8 mouse cellular contexts compared by ENCODE assay signal in the genomic region with DNA sequence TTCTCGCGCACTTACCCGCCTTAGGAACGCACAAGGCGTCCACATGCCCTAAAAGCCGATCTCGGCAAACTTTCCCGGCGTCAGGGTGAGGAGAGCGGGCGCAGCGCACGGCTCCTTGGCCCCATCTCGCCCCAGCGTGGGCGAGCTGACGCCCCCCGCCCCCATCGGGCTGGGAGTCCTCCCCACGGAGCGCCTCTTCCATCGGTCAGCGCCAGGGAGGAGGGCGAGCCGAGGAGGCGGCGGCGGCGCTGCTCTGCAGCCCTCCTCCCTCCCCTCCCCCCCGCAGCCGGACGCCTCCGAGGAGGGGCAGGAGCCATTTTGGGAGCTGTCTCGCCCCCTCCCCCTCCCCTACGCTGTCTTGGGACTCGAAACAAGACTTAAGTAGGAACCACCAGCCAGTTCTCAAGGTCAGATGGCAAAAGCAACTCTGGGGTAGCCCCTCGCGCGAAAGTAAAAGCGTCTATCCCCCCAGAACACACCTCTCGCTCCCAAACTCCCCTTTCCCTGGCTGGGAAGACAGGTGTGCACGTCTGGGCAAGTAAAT. TPM values are rescaled to one million over a fixed set of nuclear protein-coding genes. Genes with fewer than 3 reads are reported as not detected.
DNase-seq lines count a peak whose midpoint lies in the region; ATAC-seq and TF ChIP-seq lines count a peak whose summit lies in the region.

No protein-coding gene starts in this region.

- H3K9me3 ChIP-seq in forebrain, embryonic 14.5 days (replicated peaks; ENCODE audit: control insufficient read depth, low read length): no peaks in the 10 kb centered on the region
- H3K9me3 ChIP-seq in lung, embryonic 14.5 days (ENCODE audit: low read depth, low read length): no peaks in the 10 kb centered on the region

- peak overlapping the region; percentile 99 for H3K27ac ChIP-seq in brown adipose tissue, adult 24 weeks (replicated peaks; ENCODE audit: low read depth, low read length)
- H3K27ac ChIP-seq in forebrain, embryonic 14.5 days (ENCODE audit: low read depth, low read length): peak overlapping the region; percentile 100
- H3K27ac ChIP-seq in layer of hippocampus, adult 2 months: peak overlapping the region; percentile 100
- H3K27ac ChIP-seq in lung, embryonic 14.5 days (ENCODE audit: low read depth): peak overlapping the region; percentile 100
- H3K27ac ChIP-seq in thymus, adult 2 months (ENCODE audit: control insufficient read depth, insufficient read depth, low read length): peak overlapping the region; percentile 98

- TF ChIP-seq POLR2A in thymus, adult 2 months (IDR thresholded peaks at IDR 0.05; ENCODE audit: control insufficient read depth, extremely low read depth, insufficient read depth, low read length, poor library complexity): 0 out of 2 replicates have a peak, but pooled peaks have one; percentile 12

- peaks cover 34% of the 10 kb centered on the region for H3K36me3 ChIP-seq in forebrain, embryonic 14.5 days (ENCODE audit: control insufficient read depth, insufficient read depth, low read length)
- peaks cover 41% of the 10 kb centered on the region for H3K36me3 ChIP-seq in lung, embryonic 14.5 days (ENCODE audit: insufficient read depth)
- H3K36me3 ChIP-seq in thymus, adult 2 months (ENCODE audit: control insufficient read depth, insufficient read depth, low read length): peaks cover 20% of the 10 kb centered on the region

- H3K27me3 ChIP-seq in forebrain, embryonic 14.5 days (replicated peaks; ENCODE audit: control insufficient read depth, insufficient read depth, low read length): no peaks in the 10 kb centered on the region
- no peaks in the 10 kb centered on the region for H3K27me3 ChIP-seq in lung, embryonic 14.5 days (ENCODE audit: insufficient read depth, low read length)
- no peaks in the 10 kb centered on the region for H3K27me3 ChIP-seq in thymus, adult 2 months (ENCODE audit: control insufficient read depth, insufficient read depth, low read length)

- peak overlapping the region; percentile 94 for H3K4me2 ChIP-seq in forebrain, embryonic 14.5 days (ENCODE audit: low read length)
- peak overlapping the region; percentile 99 for H3K4me2 ChIP-seq in lung, embryonic 14.5 days

- peak overlapping the region; percentile 98 for H3K9ac ChIP-seq in forebrain, embryonic 14.5 days (ENCODE audit: low read length)
- peak overlapping the region; percentile 92 for H3K9ac ChIP-seq in lung, embryonic 14.5 days

- WGBS in forebrain, embryonic 14.5 days: 0% methylated on average over 33 of the region's 42 CpGs
- under 1% methylated on average over 40 of the region's 42 CpGs for WGBS in lung, embryonic 14.5 days
- 1% methylated on average over 41 of the region's 42 CpGs for WGBS in thymus, adult 2 months

- ATAC-seq in forebrain, embryonic 14.5 days: no peak; the same call in 1 of the 2 replicates
- peak; percentile 12 for ATAC-seq in lung, embryonic 14.5 days (ENCODE audit: insufficient read depth)

- no peak for TF ChIP-seq CTCF in layer of hippocampus, adult 2 months (conservative IDR thresholded peaks at IDR 0.05)
- TF ChIP-seq CTCF in lung, embryonic 14.5 days (IDR thresholded peaks at IDR 0.05; ENCODE audit: low read depth): no peak
- TF ChIP-seq CTCF in thymus, adult 2 months (IDR thresholded peaks at IDR 0.05; ENCODE audit: borderline replicate concordance, control insufficient read depth, extremely low read depth, insufficient read depth, low read length, poor library complexity): no peak

- intact Hi-C loops in heart, postnatal 10 days (cut with DNase I): loop anchor here (10.0 kb wide), 2 partner anchors 435 to 485 kb away; partner anchors contain the start of genes Agpat1, Hnrnpm and Rnf5

- H3K4me3 ChIP-seq in brown adipose tissue, adult 24 weeks (ENCODE audit: insufficient read depth, low read depth, low read length): peak overlapping the region; percentile 76
- peak overlapping the region; percentile 99 for H3K4me3 ChIP-seq in forebrain, embryonic 14.5 days (ENCODE audit: low read depth, low read length)
- H3K4me3 ChIP-seq in layer of hippocampus, adult 2 months: peak overlapping the region; percentile 98
- peak overlapping the region; percentile 100 for H3K4me3 ChIP-seq in lung, embryonic 14.5 days (ENCODE audit: low read depth, low read length)
- H3K4me3 ChIP-seq in thymus, adult 2 months (ENCODE audit: control insufficient read depth, insufficient read depth, low read length): peak overlapping the region; percentile 71

- peak; percentile 88 for DNase-seq in CD4-positive helper T cell, adult 2 months (ENCODE audit: low read depth, low spot score)
- peak; percentile 89 for DNase-seq in forebrain, embryonic 14.5 days (ENCODE audit: low spot score)
- peak; percentile 91 to 92 for DNase-seq in heart, postnatal 10 days
- DNase-seq in layer of hippocampus, adult 2 months (ENCODE audit: low spot score in 2 of 2): peak; percentile 88
- peak; percentile 92 for DNase-seq in lung, embryonic 14.5 days
- peak; percentile 67 for DNase-seq in ovary, postnatal 10 days (ENCODE audit: low spot score)
- DNase-seq in thymus, adult 2 months: peak; percentile 79

- peaks cover 5% of the 10 kb centered on the region; the same call in 1 of the 2 replicates for H3K4me1 ChIP-seq in brown adipose tissue, adult 24 weeks (ENCODE audit: control insufficient read depth, insufficient read depth, insufficient read length, low read length)
- peaks cover 22% of the 10 kb centered on the region for H3K4me1 ChIP-seq in forebrain, embryonic 14.5 days (ENCODE audit: control insufficient read depth, insufficient read depth, low read length)
- 0 out of 2 replicates have a peak, but pooled peaks cover 5% of the 10 kb centered on the region for H3K4me1 ChIP-seq in lung, embryonic 14.5 days (ENCODE audit: insufficient read depth)
- peaks cover 17% of the 10 kb centered on the region for H3K4me1 ChIP-seq in thymus, adult 2 months (replicated peaks; ENCODE audit: control insufficient read depth, insufficient read depth, low read length)

RNA-seq across cellular contexts. Expression of gene H2-DMa, which starts 0.9 kb away (rescaled TPM):
- 6.9 and 10.5 TPM in 2 replicates for polyA plus RNA-seq in brown adipose tissue, adult 24 weeks (2012; ENCODE audit: insufficient read depth, insufficient read length, missing spikeins)
- polyA plus RNA-seq in forebrain, embryonic 14.5 days (2014; fragmentation: Nextera tagmentation; extraction: Ambion mirVana): 11.0 and 11.6 TPM in 2 replicates
- 1 to 10 TPM; 4.1 to 4.5 TPM for total RNA-seq in heart, postnatal 10 days (2021)
- 10 to 100 TPM; 26.2 to 33.1 TPM for total RNA-seq in layer of hippocampus, adult 2 months (2021)
- polyA plus RNA-seq in lung, embryonic 14.5 days (2014; fragmentation: Nextera tagmentation; extraction: Ambion mirVana): 9.8 and 15.5 TPM in 2 replicates
- polyA plus RNA-seq in thymus, adult 2 months (2012; rRNA removed): 141 and 177 TPM in 2 replicates

RNA-seq across cellular contexts. Expression of gene Brd2, which starts 2.2 kb away (rescaled TPM):
- polyA plus RNA-seq in brown adipose tissue, adult 24 weeks (2012; ENCODE audit: insufficient read depth, insufficient read length, missing spikeins): 82.7 and 86.3 TPM in 2 replicates
- polyA plus RNA-seq in forebrain, embryonic 14.5 days (2014; fragmentation: Nextera tagmentation; extraction: Ambion mirVana): 118 and 137 TPM in 2 replicates
- total RNA-seq in heart, postnatal 10 days (2021): 100 to 1,000 TPM; 113 to 119 TPM
- total RNA-seq in layer of hippocampus, adult 2 months (2021): 100 to 1,000 TPM; 196 to 200 TPM
- 153 TPM in 2 replicates for polyA plus RNA-seq in lung, embryonic 14.5 days (2014; fragmentation: Nextera tagmentation; extraction: Ambion mirVana)
- polyA plus RNA-seq in thymus, adult 2 months (2012; rRNA removed): 236 and 257 TPM in 2 replicates

RNA-seq across cellular contexts. Expression of gene H2-DMb2, which starts 22.9 kb away (rescaled TPM):
- polyA plus RNA-seq in brown adipose tissue, adult 24 weeks (2012; ENCODE audit: insufficient read depth, insufficient read length, missing spikeins): not detected in 2 replicates
- polyA plus RNA-seq in forebrain, embryonic 14.5 days (2014; fragmentation: Nextera tagmentation; extraction: Ambion mirVana): 0.18 and 0.36 TPM in 2 replicates
- total RNA-seq in heart, postnatal 10 days (2021): 1 to 10 TPM in 1 of 2 experiments, under 1 TPM in 1; 0.98 to 1.1 TPM
- total RNA-seq in layer of hippocampus, adult 2 months (2021): under 1 TPM; 0.77 to 0.96 TPM
- 0.91 and 1.1 TPM in 2 replicates for polyA plus RNA-seq in lung, embryonic 14.5 days (2014; fragmentation: Nextera tagmentation; extraction: Ambion mirVana)
- 119 and 123 TPM in 2 replicates for polyA plus RNA-seq in thymus, adult 2 months (2012; rRNA removed)

RNA-seq across cellular contexts. Expression of gene H2-Oa, which starts 28.1 kb away (rescaled TPM):
- not detected in 2 replicates for polyA plus RNA-seq in brown adipose tissue, adult 24 weeks (2012; ENCODE audit: insufficient read depth, insufficient read length, missing spikeins)
- 0.22 TPM in 1 of 2 replicates, not detected in the other for polyA plus RNA-seq in forebrain, embryonic 14.5 days (2014; fragmentation: Nextera tagmentation; extraction: Ambion mirVana)
- under 1 TPM in 1 of 2 experiments, not detected in 1; 0.31 TPM for total RNA-seq in heart, postnatal 10 days (2021)
- total RNA-seq in layer of hippocampus, adult 2 months (2021): under 1 TPM in 1 of 2 experiments, not detected in 1; 0.44 TPM
- 0.26 TPM in 1 of 2 replicates, not detected in the other for polyA plus RNA-seq in lung, embryonic 14.5 days (2014; fragmentation: Nextera tagmentation; extraction: Ambion mirVana)
- 122 and 154 TPM in 2 replicates for polyA plus RNA-seq in thymus, adult 2 months (2012; rRNA removed)

RNA-seq across cellular contexts. Expression of gene H2-DMb1, which starts 32.6 kb away (rescaled TPM):
- polyA plus RNA-seq in brown adipose tissue, adult 24 weeks (2012; ENCODE audit: insufficient read depth, insufficient read length, missing spikeins): 11.1 and 14.7 TPM in 2 replicates
- 0.66 and 1.2 TPM in 2 replicates for polyA plus RNA-seq in forebrain, embryonic 14.5 days (2014; fragmentation: Nextera tagmentation; extraction: Ambion mirVana)
- total RNA-seq in heart, postnatal 10 days (2021): under 1 TPM; 0.72 to 0.89 TPM
- total RNA-seq in layer of hippocampus, adult 2 months (2021): 1 to 10 TPM; 1.8 to 2.5 TPM
- 1.1 TPM in 2 replicates for polyA plus RNA-seq in lung, embryonic 14.5 days (2014; fragmentation: Nextera tagmentation; extraction: Ambion mirVana)
- 130 and 197 TPM in 2 replicates for polyA plus RNA-seq in thymus, adult 2 months (2012; rRNA removed)

Comparison
In these comparisons a context has a peak if more than half of its experiments do, and no peak if none do; other contexts are left out.
1. RNA of gene H2-DMb2, which starts 22.9 kb away (polyA plus RNA-seq): 119 to 123 TPM in thymus, adult 2 months; 0.91 to 1.1 TPM in lung, embryonic 14.5 days, not detected in brown adipose tissue, adult 24 weeks and 0.18 to 0.36 TPM in forebrain, embryonic 14.5 days; every median in the first group is over 10 times any median in the second.
2. Peak in every context shown above with its lines, with median percentiles within 50 percentile points of each other: DNase-seq, H3K27ac ChIP-seq and H3K4me3 ChIP-seq.